Mouse (Mus musculus) midbrain, embryonic 10.5 days (tissue): ENCODE measurements around the gene Cdh8. TPM values are rescaled to one million over a fixed set of nuclear protein-coding genes. Genes with fewer than 3 reads are reported as not detected.

ENCODE experiments used
- DNase-seq: peaks from one replicate; pipeline ENCODE4 v3.0.0-alpha.2; 2017; ENCODE audit warnings: low spot score
- H3K27ac ChIP-seq: fragments of 300-500 bp; sonication (generic); replicated peaks from 2 replicates; pipeline ENCODE4 v1.5.1; 2016; ENCODE audit warnings: mild to moderate bottlenecking
- H3K27me3 ChIP-seq: fragments of 300-500 bp; sonication (generic); 2 replicates; pipeline ENCODE4 v1.6.1; 2016; ENCODE audit warnings: low read depth, mild to moderate bottlenecking; ENCODE audit not compliant: poor library complexity, severe bottlenecking
- H3K36me3 ChIP-seq: fragments of 300-500 bp; sonication (generic); 2 replicates; pipeline ENCODE4 v1.6.1; 2016; ENCODE audit warnings: mild to moderate bottlenecking, moderate library complexity
- H3K4me1 ChIP-seq: fragments of 300-500 bp; sonication (generic); 2 replicates; pipeline ENCODE4 v1.6.1; 2016
- H3K4me3 ChIP-seq: fragments of 300-500 bp; sonication (generic); 2 replicates; pipeline ENCODE4 v1.5.1; 2016; ENCODE audit warnings: mild to moderate bottlenecking, moderate library complexity
- H3K9me3 ChIP-seq: fragments of 300-500 bp; sonication (generic); replicated peaks from 2 replicates; pipeline ENCODE4 v1.6.1; 2016; ENCODE audit warnings: mild to moderate bottlenecking
- WGBS: fragments of 180-500 bp; shearing (Covaris S2); methylation state at CpG from one replicate; pipeline ENCODE4 v1.1.7; 2016; 5-methylcytosine and 5-hydroxymethylcytosine counted together
- polyA plus RNA-seq: library from polyadenylated mRNA; unstranded; fragments of >200 nt; fragmentation: Nextera tagmentation; extraction: Ambion mirVana; gene quantifications from 2 replicates; pipeline ENCODE4 v1.2.1, GENCODE M21; 2016

Cdh8 gene
- 8.7 and 12.9 TPM in 2 replicates for polyA plus RNA-seq

DNA sequence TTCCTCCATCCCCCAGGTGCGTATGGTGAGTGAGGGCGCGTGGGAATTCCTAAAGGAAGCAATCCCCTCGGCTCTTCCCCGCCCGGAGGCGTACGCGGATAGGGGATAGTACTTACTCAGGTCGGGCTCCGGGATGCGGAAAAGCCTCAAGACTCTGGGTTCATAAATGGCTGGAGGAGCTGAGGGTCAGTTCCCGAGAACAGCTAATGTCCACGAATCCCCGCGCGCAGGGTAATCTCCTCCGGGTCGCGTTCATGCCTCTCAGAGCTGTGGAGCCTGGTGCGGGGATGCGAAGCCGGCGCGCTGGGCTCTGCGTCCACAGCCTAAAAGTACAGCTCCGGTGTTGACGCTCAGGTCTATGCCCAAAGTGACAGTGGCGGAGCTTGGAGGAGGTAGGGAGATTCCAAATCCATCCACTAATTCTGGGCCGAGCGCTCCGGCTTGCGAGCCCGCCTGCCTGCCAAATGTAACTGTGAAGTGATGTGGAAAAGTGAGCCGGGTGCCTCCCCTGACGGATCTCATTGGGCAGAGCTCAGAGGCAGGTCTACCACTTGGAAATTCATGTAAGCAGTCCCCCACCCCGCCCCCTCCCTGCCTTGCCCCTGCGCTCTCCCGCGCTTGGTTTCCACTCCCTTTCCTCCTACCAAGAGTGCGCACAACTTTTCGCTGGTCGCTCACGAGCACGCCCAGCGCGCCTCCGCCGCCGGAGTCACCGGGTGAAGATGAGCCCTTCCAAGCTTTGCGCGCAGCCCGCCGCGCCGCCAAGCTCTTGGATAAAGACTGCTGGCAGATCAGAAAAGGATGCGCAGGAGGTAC, at the start of gene Cdh8:
Cdh8 (minus strand) TSS at position 506 of the 816 bp plus-strand sequence.
- H3K36me3 ChIP-seq: no peaks in the 10 kb centered on the region
- H3K4me3 ChIP-seq: peak within 1 kb of the TSS; percentile 76
- H3K4me1 ChIP-seq: peaks cover 48% of the 10 kb centered on the region
- no peaks in the 10 kb centered on the region for H3K9me3 ChIP-seq
- H3K27me3 ChIP-seq: peaks cover 71% of the 10 kb centered on the region
- H3K27ac ChIP-seq: peak within 1 kb of the TSS; percentile 85
- WGBS: under 1% methylated on average over 58 of the region's 58 CpGs
- peak; percentile 80 for DNase-seq

DNA sequence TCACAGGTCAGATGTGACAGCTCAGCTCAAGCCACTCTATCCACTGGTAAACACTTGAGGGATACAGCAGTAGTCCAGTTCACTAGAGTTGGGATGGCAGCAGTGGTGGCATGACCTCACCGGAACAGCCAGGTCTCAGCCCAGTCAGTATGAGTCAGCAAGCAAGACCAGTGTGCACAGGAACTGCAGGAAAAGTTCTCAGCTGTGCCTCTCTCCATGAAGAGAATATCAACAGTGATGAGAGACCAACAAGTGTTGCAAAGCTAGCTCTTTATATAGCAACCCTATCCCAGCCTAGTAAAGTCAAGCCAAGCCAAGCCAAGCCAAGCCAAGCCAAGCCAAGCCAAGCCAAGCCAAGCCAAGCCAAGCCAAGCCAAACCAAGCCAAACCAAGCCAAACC, 30.2 kb upstream of the Cdh8 start:
- Histone ChIP-seq H3K36me3 (no peaks in the 10 kb centered on the region), H3K27me3 (no peaks in the 10 kb centered on the region), H3K27ac (no peak overlapping the region), H3K4me3 (no peak overlapping the region), H3K9me3 (no peaks in the 10 kb centered on the region), H3K4me1 (no peaks in the 10 kb centered on the region)
- 95% methylated on average over 1 of the region's 1 CpGs for WGBS
- DNase-seq: no peak

DNA sequence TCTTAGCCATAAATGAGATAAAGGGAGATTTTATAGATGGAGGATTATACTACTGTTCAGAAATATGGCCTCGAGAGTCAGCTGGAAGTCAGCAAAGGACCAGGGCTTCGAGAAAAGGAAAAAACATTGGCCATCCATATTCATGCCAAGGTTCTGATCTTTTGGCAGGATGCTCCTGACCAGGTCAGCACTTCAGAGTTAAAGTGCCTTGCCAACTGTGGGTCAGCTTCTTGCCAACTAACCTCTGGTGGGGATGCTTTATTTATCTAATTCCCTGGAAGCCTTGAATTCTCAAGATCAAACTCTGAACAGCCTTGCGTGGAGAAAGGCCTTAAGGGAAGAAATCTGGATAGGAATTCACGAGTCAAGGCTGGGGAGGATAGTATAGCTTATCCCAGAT, 9.6 kb upstream of the Cdh8 start:
- 87% methylated on average over 4 of the region's 4 CpGs for WGBS
- Histone ChIP-seq H3K4me3 (no peak overlapping the region), H3K27ac (no peak overlapping the region), H3K36me3 (no peaks in the 10 kb centered on the region), H3K4me1 (peaks cover 11% of the 10 kb centered on the region), H3K9me3 (no peaks in the 10 kb centered on the region), H3K27me3 (peaks cover 4% of the 10 kb centered on the region; the same call in 1 of the 2 replicates)
- no peak for DNase-seq

DNA sequence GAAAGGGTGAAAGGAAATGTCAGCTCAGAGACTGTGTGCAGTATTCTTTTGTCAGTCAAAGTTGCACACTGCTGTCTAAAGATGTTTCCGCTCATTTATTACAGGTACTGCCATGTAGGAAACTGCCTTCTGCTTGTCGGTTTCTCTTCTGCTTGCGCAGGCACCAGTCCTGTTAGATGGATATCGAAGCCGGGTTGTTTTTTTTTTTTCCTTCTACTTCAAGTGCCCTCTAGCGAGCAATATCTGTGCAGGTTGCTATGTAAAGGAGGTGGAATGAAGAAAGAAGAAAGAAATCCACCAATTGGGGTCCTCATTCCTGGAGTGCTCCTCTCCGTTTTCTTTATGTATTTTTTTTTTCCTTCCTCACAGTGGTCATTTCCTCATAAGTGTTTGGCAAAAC, 5.2 kb upstream of the Cdh8 start:
- Histone ChIP-seq H3K27me3 (peaks cover 39% of the 10 kb centered on the region), H3K27ac (no peak overlapping the region), H3K9me3 (no peaks in the 10 kb centered on the region), H3K4me3 (no peak overlapping the region; the same call in 1 of the 2 replicates), H3K4me1 (peaks cover 28% of the 10 kb centered on the region), H3K36me3 (no peaks in the 10 kb centered on the region)
- DNase-seq: no peak
- WGBS: 26% methylated on average over 7 of the region's 7 CpGs

DNA sequence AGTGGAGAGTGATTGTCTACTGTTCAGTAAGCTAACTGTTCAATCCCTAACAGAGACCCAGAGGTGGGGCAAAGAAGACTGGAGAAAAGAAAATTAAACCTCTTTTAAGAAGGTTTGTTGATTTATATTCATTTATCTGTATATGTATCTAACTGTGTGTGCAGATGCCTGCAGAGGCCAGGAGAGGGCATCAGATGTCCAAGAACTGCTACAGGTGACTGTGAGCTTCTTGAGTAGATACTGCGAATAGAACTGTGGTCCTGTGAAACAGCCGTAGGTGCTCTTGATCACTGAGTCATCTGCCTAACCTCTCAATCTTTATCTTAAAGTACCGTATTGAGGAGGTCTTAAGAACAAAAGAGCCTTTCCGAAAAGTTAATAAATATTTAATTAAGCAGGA, 3.5 kb upstream of the Cdh8 start:
- Histone ChIP-seq H3K4me3 (no peak overlapping the region), H3K27ac (no peak overlapping the region), H3K36me3 (no peaks in the 10 kb centered on the region), H3K27me3 (peaks cover 57% of the 10 kb centered on the region), H3K4me1 (peaks cover 41% of the 10 kb centered on the region), H3K9me3 (no peaks in the 10 kb centered on the region)
- no peak for DNase-seq
- WGBS: 95% methylated on average over 4 of the region's 4 CpGs

DNA sequence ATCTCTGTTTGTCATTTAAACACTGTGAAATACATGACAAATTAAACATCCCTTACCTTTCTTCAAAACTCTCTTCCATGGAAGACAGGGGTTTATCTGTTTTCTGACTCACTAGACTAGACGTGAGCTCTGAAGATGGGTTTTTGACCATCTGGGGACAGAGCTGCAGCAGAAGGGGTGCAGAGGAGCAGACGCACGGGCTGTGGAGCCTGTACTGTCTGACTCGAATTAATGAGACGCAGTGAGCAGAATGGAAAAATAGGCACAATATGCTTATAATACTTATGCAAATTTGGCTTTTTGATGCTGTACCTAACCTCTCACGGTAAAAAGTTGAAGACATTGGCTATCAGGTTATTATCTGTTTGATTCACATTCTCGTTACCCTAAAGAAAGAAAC, 1.2 kb upstream of the Cdh8 start:
- H3K27ac ChIP-seq: no peak overlapping the region
- no peaks in the 10 kb centered on the region for H3K9me3 ChIP-seq
- 35% methylated on average over 7 of the region's 7 CpGs for WGBS
- no peaks in the 10 kb centered on the region for H3K36me3 ChIP-seq
- peaks cover 59% of the 10 kb centered on the region for H3K4me1 ChIP-seq
- H3K27me3 ChIP-seq: peaks cover 73% of the 10 kb centered on the region
- H3K4me3 ChIP-seq: peak overlapping the region; percentile 76
- no peak for DNase-seq

DNA sequence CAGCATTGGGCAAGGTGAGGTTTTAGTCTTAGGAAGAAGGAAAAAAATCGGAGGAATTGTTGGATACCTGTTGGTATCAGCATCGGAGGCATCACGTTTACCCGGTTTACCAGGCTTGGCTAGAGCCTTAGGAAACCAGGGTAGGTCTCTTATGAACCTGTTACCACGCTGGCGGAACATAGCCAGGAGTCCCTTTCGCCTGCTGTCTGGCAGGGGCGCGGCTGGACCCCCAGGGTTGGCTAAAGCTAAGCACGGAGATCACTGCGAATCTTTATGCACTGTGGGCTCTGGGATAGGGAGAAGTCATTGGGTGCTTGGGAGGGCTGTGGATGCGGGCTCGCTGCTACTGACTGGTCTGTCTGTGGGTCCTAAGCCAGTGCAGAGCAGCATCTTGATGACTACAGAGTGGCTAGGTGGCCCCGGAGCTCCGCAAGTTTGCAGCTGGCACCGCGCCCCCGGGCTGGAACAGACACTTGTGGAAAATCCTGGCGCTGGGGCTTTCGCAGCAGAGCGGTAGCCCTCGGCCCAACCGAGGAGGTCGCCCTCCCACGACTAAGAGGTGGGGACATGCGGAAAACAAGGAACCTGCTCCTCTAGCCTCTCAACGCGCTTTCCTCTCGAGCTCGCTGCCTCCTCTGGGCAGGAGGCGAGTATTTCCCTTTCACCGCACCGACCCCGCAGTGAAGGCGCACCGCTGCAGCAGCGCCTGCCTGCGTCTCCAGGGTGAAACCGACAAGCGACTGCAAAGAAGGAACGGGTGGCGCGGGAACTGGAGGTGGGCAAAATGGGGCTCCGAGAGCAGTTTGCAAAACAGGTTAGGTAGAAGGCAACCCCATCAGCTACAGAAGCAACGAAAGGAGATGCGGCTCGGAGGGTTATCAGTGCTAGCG, 950 bp downstream of the Cdh8 start:
- H3K27ac ChIP-seq: peak overlapping the region; percentile 85
- H3K27me3 ChIP-seq: peaks cover 67% of the 10 kb centered on the region
- no peaks in the 10 kb centered on the region for H3K36me3 ChIP-seq
- DNase-seq: peak; percentile 67
- WGBS: under 1% methylated on average over 48 of the region's 48 CpGs
- peak overlapping the region; percentile 76 for H3K4me3 ChIP-seq
- peaks cover 48% of the 10 kb centered on the region for H3K4me1 ChIP-seq
- no peaks in the 10 kb centered on the region for H3K9me3 ChIP-seq

DNA sequence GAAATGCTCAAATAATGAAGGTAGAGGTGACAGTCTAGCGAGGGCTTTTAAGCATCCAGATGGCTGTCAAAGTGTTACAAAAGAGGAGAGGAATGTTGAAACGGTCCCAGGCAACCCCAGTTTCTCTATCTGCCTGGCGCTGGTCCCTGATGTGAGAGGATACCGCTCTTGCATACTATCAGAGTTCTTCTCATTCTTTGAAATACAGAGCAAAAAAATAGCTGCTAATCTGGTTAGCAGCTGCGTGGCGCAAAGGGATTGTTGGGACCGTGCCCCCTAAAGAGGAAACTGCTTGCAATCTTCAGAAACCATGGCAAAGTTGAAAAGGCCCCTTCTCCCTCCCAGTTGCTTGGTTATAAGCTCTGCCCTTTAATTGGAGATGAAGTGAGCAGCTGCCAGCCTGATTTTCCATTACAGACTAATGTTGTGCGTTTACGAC, 1.8 kb downstream of the Cdh8 start:
- no peaks in the 10 kb centered on the region for H3K9me3 ChIP-seq
- peak overlapping the region; percentile 85 for H3K27ac ChIP-seq
- peak; percentile 40 for DNase-seq
- H3K4me3 ChIP-seq: peak overlapping the region; percentile 76
- peaks cover 48% of the 10 kb centered on the region for H3K4me1 ChIP-seq
- H3K36me3 ChIP-seq: no peaks in the 10 kb centered on the region
- H3K27me3 ChIP-seq: peaks cover 65% of the 10 kb centered on the region
- 5% methylated on average over 9 of the region's 9 CpGs for WGBS

DNA sequence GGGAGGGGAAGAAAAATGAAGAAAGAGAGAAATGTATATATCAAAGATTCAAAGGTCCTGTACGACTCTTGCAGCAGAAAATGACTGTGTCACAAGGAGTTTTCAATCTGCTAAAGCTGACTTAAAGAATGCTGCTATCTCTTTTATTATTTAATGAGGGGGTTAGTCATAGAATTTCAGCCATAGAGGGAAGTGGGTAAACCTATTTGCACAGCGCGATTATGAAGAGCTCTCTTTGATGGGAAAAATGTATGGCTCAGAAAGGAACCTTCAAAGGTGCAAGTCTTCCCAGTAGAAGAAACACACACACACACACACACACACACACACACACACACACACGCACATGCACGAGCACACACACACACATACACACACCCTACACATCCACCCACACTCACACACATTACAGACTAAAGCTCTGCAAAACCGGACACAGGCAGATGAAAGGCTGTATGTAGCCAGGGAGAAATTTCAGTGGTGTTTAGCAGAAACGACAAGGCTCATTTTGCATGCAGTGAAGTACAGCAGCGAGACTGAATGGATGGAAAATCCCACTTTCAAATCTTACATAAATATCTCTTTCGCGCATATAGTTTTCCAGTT, 2.3 kb downstream of the Cdh8 start:
- peak overlapping the region; percentile 85; the same call in 1 of the 2 replicates for H3K27ac ChIP-seq
- DNase-seq: peak; percentile 14
- peaks cover 48% of the 10 kb centered on the region for H3K4me1 ChIP-seq
- H3K4me3 ChIP-seq: peak overlapping the region; percentile 76
- no peaks in the 10 kb centered on the region for H3K9me3 ChIP-seq
- H3K36me3 ChIP-seq: no peaks in the 10 kb centered on the region
- WGBS: 30% methylated on average over 10 of the region's 10 CpGs
- H3K27me3 ChIP-seq: peaks cover 60% of the 10 kb centered on the region

DNA sequence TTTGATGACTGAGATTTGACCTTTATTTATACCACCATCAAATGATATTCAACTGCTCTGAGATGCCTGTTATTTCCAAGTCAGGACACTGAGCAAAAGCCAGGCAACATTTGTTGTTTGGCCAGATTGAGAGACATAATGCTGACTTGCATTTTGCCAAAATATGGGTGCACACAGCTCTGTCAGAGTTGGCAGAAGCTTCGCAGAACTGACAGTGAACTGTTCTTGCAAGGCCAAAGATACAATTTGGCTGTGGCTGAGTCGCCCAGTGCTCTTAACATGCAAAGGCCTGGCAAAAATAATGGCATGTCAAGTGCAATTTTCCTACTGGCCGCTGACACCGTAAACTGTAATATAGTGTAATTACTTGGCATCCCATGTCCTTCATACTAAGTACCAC, 22.4 kb downstream of the Cdh8 start:
- Histone ChIP-seq H3K4me3 (no peak overlapping the region), H3K36me3 (no peaks in the 10 kb centered on the region), H3K27me3 (no peaks in the 10 kb centered on the region), H3K9me3 (no peaks in the 10 kb centered on the region), H3K27ac (no peak overlapping the region), H3K4me1 (peaks cover 5% of the 10 kb centered on the region)
- DNase-seq: no peak
- WGBS: 87% methylated on average over 4 of the region's 4 CpGs

DNA sequence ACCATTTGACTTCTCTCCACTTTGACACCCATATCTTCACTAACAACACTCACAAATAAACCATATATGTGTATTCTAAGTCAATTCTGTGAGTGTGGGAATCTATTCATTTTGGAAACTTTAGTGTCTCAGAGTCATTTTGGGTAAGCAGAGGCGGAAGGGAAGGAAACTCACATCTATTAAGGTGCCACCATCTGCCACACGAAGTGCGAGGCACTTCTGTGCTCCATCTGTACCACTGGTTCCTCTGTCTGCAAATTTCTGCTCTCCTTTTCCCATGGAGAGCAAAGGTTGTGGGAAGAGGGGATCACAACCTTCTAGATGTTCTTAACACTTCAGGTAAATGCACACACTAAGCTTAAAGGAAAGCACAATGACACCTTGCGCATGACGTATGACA, 46.2 kb downstream of the Cdh8 start:
- H3K4me3 ChIP-seq: no peak overlapping the region
- no peaks in the 10 kb centered on the region for H3K4me1 ChIP-seq
- WGBS: 95% methylated on average over 5 of the region's 5 CpGs
- no peak overlapping the region for H3K27ac ChIP-seq
- no peaks in the 10 kb centered on the region for H3K36me3 ChIP-seq
- DNase-seq: no peak
- no peaks in the 10 kb centered on the region for H3K27me3 ChIP-seq
- H3K9me3 ChIP-seq: no peaks in the 10 kb centered on the region

DNA sequence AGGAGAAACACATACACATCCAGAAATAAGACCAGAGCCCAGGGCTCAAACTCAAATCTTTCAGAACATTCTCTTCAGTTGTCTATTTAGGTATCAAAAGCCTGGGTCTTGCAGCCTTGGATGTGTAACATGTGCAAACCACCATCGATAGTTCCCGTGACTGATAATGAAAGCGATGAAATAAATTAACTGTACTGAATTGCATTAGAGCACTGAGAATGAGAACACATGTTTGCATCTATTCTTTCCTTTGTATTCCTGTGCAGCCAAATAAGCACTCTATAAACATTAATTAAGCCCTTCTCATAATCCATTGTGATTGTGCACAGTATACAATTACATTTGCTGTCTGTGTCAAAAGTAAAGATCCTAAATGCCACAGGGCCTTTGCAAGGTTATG, 47.1 kb downstream of the Cdh8 start:
- no peak overlapping the region for H3K27ac ChIP-seq

More for the DNA sequence above, 47.1 kb downstream of the Cdh8 start:
- H3K4me1 ChIP-seq: no peaks in the 10 kb centered on the region
- whole genome bisulfite sequencing: 91% methylated on average over 3 of the region's 3 CpGs
- H3K9me3 ChIP-seq: no peaks in the 10 kb centered on the region
- no peak overlapping the region for H3K4me3 ChIP-seq
- H3K36me3 ChIP-seq: no peaks in the 10 kb centered on the region
- no peaks in the 10 kb centered on the region for H3K27me3 ChIP-seq
- DNase-seq: no peak
